Mouse (Mus musculus) telencephalon, adult 2 months (tissue): ENCODE results near the gene Zfyve21.

ENCODE experiments used
- DNase-seq: peaks from one replicate; pipeline ENCODE4 v3.0.0-alpha.2; 2011; ENCODE audit warnings: low read depth, low spot score

The Zfyve21 gene

GRCm38 (mm10) chr12:111813766-111814617, at the start of gene Zfyve21, which contains the start of gene Xrcc3:
Zfyve21 (plus strand) TSS chr12:111814170.
Xrcc3 (minus strand) TSS chr12:111813873.
- DNase-seq: peak; percentile 99

- no peak for DNase-seq
Measured at GRCm38 (mm10) chr12:111766313-111767236, 47.4 kb upstream of the Zfyve21 start.

GRCm38 (mm10) chr12:111768322-111768928, 45.5 kb upstream of the Zfyve21 start:
- no peak for DNase-seq

GRCm38 (mm10) chr12:111769306-111769705, 44.7 kb upstream of the Zfyve21 start:
- DNase-seq: no peak

- DNase-seq: no peak
Measured at GRCm38 (mm10) chr12:111769816-111770577, 44.0 kb upstream of the Zfyve21 start.

GRCm38 (mm10) chr12:111770651-111771050, 43.3 kb upstream of the Zfyve21 start:
- DNase-seq: no peak

GRCm38 (mm10) chr12:111774156-111774555, 39.8 kb upstream of the Zfyve21 start:
- DNase-seq: no peak

GRCm38 (mm10) chr12:111774845-111775244, 39.1 kb upstream of the Zfyve21 start:
- no peak for DNase-seq

- no peak for DNase-seq
Measured at GRCm38 (mm10) chr12:111777919-111778318, 36.1 kb upstream of the Zfyve21 start.

- no peak for DNase-seq
Measured at GRCm38 (mm10) chr12:111779544-111779943, 34.4 kb upstream of the Zfyve21 start.

- DNase-seq: no peak
Measured at GRCm38 (mm10) chr12:111785174-111785573, 28.8 kb upstream of the Zfyve21 start.

- DNase-seq: no peak
Measured at GRCm38 (mm10) chr12:111787015-111787414, 27.0 kb upstream of the Zfyve21 start.

- DNase-seq: no peak
Measured at GRCm38 (mm10) chr12:111790090-111790489, 23.9 kb upstream of the Zfyve21 start.

GRCm38 (mm10) chr12:111790631-111791030, 23.3 kb upstream of the Zfyve21 start:
- no peak for DNase-seq

GRCm38 (mm10) chr12:111791474-111792104, 22.4 kb upstream of the Zfyve21 start:
- peak; percentile 76 for DNase-seq

- no peak for DNase-seq
Measured at GRCm38 (mm10) chr12:111794102-111794501, 19.9 kb upstream of the Zfyve21 start.

GRCm38 (mm10) chr12:111794526-111795179, 19.3 kb upstream of the Zfyve21 start:
- no peak for DNase-seq

GRCm38 (mm10) chr12:111795180-111795895, 18.6 kb upstream of the Zfyve21 start:
- DNase-seq: no peak

GRCm38 (mm10) chr12:111797251-111797650, 16.7 kb upstream of the Zfyve21 start:
- no peak for DNase-seq
